Mouse (Mus musculus) liver, embryonic 13.5 days (tissue): Measurements from ENCODE around the gene Adad2. TPM values are rescaled to one million over a fixed set of nuclear protein-coding genes. Genes with fewer than 3 reads are reported as not detected.

Experiments used
- ATAC-seq: fragments of 200-750 bp; cut with Nextera tagmentation; 2 replicates; pipeline ENCODE4 v1.8.0; 2017; ENCODE audit warnings: low read depth, mild to moderate bottlenecking, moderate number of reproducible peaks, moderate library complexity
- DNase-seq: peaks from one replicate; pipeline ENCODE4 v3.0.0; 2022
- H3K27ac ChIP-seq: fragments of 300-500 bp; sonication (generic); 2 replicates; pipeline ENCODE4 v1.5.1; 2015; ENCODE audit warnings: moderate library complexity, mild to moderate bottlenecking, inconsistent platforms
- H3K27me3 ChIP-seq: fragments of 300-500 bp; sonication (generic); 2 replicates; pipeline ENCODE4 v1.6.1; 2015; ENCODE audit warnings: mild to moderate bottlenecking, inconsistent platforms
- H3K36me3 ChIP-seq: fragments of 300-500 bp; sonication (generic); 2 replicates; pipeline ENCODE4 v1.6.1; 2015; ENCODE audit warnings: mild to moderate bottlenecking, inconsistent platforms
- H3K4me1 ChIP-seq: fragments of 300-500 bp; sonication (generic); replicated peaks from 2 replicates; pipeline ENCODE4 v1.6.1; 2015; ENCODE audit warnings: inconsistent platforms
- H3K4me2 ChIP-seq: fragments of 300-500 bp; sonication (generic); 2 replicates; pipeline ENCODE4 v1.6.1; 2015; ENCODE audit warnings: inconsistent platforms, mild to moderate bottlenecking, moderate library complexity
- H3K4me3 ChIP-seq: fragments of 300-500 bp; sonication (generic); replicated peaks from 2 replicates; pipeline ENCODE4 v1.5.1; 2015; ENCODE audit warnings: mild to moderate bottlenecking, inconsistent platforms
- H3K9ac ChIP-seq: fragments of 300-500 bp; sonication (generic); 2 replicates; pipeline ENCODE4 v1.6.1; 2015; ENCODE audit warnings: mild to moderate bottlenecking, inconsistent platforms
- H3K9me3 ChIP-seq: fragments of 300-500 bp; sonication (generic); replicated peaks from 2 replicates; pipeline ENCODE4 v1.6.1; 2016; ENCODE audit warnings: inconsistent platforms
- WGBS: fragments of 180-500 bp; shearing (Covaris S2); methylation state at CpG from one replicate; pipeline ENCODE4 v1.1.7; 2015; ENCODE audit not compliant: insufficient replicate concordance; 5-methylcytosine and 5-hydroxymethylcytosine counted together
- polyA plus RNA-seq: library from polyadenylated mRNA; unstranded; fragments of >200 nt; fragmentation: Nextera tagmentation; extraction: Ambion mirVana; gene quantifications from 2 replicates; pipeline ENCODE4 v1.2.1, GENCODE M21; 2015

Adad2 gene
- polyA plus RNA-seq, 1 experiment from 2014 or later = not detected

- H3K4me2 ChIP-seq = no peak overlapping the region
- no peaks in the 10 kb centered on the region for H3K9me3 ChIP-seq
- ATAC-seq (no peak), DNase-seq (no peak)
- H3K36me3 ChIP-seq = no peaks in the 10 kb centered on the region
- no peak overlapping the region for H3K4me3 ChIP-seq
- 77% methylated on average over 4 of the region's 4 CpGs for WGBS
- H3K27me3 ChIP-seq = peaks cover 3% of the 10 kb centered on the region
- no peaks in the 10 kb centered on the region for H3K4me1 ChIP-seq
- no peak overlapping the region for H3K9ac ChIP-seq
- H3K27ac ChIP-seq = no peak overlapping the region
Observed at GRCm38 (mm10) chr8:119616811-119617210, 4.3 kb downstream of the Adad2 start.

GRCm38 (mm10) chr8:119617586-119617985 lies 5.0 kb downstream of the Adad2 start:
- H3K4me1 ChIP-seq = no peaks in the 10 kb centered on the region
- no peak overlapping the region for H3K9ac ChIP-seq
- ATAC-seq (no peak), DNase-seq (no peak)
- H3K4me2 ChIP-seq = no peak overlapping the region
- H3K27ac ChIP-seq = no peak overlapping the region
- 73% methylated on average over 5 of the region's 5 CpGs for WGBS
- H3K27me3 ChIP-seq = peaks cover 3% of the 10 kb centered on the region
- no peaks in the 10 kb centered on the region for H3K36me3 ChIP-seq
- no peak overlapping the region for H3K4me3 ChIP-seq
- no peaks in the 10 kb centered on the region for H3K9me3 ChIP-seq

- no peak for ATAC-seq
- no peak overlapping the region for H3K4me3 ChIP-seq
- no peak overlapping the region for H3K9ac ChIP-seq
- no peaks in the 10 kb centered on the region for H3K4me1 ChIP-seq
- H3K27ac ChIP-seq = no peak overlapping the region
- DNase-seq = no peak
- 34% methylated on average over 5 of the region's 5 CpGs for WGBS
- H3K36me3 ChIP-seq = no peaks in the 10 kb centered on the region
- H3K27me3 ChIP-seq = peaks cover 3% of the 10 kb centered on the region
- no peak overlapping the region for H3K4me2 ChIP-seq
- H3K9me3 ChIP-seq = no peaks in the 10 kb centered on the region
Observed at GRCm38 (mm10) chr8:119618887-119619286, 6.3 kb downstream of the Adad2 start.

DNA sequence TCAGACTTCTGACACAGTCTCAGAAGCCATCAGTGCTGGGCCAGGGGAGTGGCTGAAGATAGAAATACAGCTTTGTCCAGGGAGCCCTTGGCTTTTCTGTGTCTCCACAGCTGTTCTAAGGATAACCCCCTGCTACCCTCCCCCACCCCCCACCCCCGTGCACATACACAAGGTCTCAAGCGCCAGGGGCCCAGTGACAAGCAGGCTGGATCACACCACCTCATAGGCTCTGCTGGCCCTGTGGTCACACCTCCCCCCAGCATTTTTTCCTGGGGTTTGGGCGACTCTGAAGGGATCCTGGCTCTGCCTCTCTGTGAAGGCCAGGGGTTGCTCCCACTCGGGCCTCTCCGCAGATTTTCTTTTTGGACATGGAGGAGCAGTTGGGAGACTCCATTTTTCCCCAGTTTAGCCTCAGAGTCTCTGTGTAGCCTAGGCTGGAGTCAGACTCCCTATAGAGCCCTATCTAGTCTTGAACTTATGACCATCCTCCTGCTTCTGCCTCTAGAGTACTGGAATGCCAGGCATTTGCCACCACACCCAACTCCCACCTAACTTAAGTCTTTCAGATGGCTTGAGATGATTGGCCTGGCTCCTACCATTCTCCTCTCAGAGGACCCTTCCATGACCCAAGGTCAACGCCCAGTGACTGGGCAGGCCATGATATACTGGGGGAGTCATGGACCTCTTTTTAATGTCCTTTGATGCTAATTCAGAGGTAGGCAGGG lies 7.7 kb downstream of the Adad2 start:
- Histone ChIP-seq H3K9ac (no peak overlapping the region), H3K27ac (no peak overlapping the region), H3K4me3 (no peak overlapping the region), H3K4me2 (no peak overlapping the region), H3K9me3 (no peaks in the 10 kb centered on the region), H3K36me3 (no peaks in the 10 kb centered on the region), H3K27me3 (peaks cover 3% of the 10 kb centered on the region; the same call in 1 of the 2 replicates), H3K4me1 (no peaks in the 10 kb centered on the region)
- DNase-seq (no peak), ATAC-seq (no peak)
- WGBS = 59% methylated on average over 6 of the region's 6 CpGs

DNA sequence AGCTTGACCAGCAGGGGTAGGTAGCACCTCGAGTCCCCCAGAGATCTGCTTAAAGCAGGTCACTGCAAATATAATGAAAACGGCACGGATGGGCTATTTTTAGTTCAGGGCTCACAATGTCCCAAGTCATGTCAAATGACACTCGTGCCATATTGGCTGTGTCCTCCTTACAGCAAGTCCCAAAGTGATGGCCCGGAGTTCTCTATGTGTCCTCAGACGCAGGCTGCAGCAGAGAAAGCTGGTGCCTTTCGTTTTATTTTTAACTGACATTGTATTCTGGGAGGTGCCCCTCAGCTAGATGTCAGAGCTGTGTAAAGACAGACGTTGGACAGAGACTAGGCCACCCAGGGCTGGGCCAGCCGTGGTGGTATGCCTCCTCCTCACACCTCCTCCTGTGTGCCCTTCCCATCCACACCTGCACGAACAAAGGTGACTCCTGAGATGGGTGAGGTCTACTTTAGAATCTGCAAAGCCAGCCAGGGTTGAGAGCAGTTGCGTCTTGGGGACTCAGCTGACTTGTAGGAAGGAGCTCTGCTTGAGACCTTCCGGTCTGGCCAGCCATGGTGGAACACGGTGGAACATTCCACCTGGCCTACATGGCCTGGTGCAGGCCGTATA lies 8.4 kb downstream of the Adad2 start:
- no peaks in the 10 kb centered on the region for H3K9me3 ChIP-seq
- no peak overlapping the region for H3K4me2 ChIP-seq
- H3K27me3 ChIP-seq = peaks cover 3% of the 10 kb centered on the region; the same call in 1 of the 2 replicates
- DNase-seq (no peak), ATAC-seq (no peak)
- no peaks in the 10 kb centered on the region for H3K36me3 ChIP-seq
- no peaks in the 10 kb centered on the region for H3K4me1 ChIP-seq
- no peak overlapping the region for H3K9ac ChIP-seq
- no peak overlapping the region for H3K27ac ChIP-seq
- 65% methylated on average over 14 of the region's 14 CpGs for WGBS
- H3K4me3 ChIP-seq = no peak overlapping the region

DNA sequence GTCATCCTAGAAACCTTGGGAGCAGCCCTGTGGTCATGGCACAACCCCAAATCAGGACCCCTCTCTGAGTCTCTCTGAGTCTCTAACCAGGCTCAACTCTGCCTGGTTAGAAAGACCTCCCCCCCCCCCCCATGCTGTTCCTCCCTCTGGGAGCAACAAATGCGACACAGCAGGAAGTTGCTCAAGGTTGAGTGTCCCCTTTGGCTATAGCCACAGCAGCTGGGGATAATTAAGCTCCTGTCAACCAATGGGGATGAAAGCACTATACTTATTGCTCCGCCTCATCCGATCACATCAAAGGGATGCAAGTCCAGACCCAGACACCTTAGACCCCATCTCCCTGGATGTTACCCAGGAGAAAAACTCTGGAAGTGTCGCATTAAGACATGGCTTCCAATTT lies 10.0 kb downstream of the Adad2 start:
- Histone ChIP-seq H3K4me1 (peaks cover 11% of the 10 kb centered on the region), H3K9ac (no peak overlapping the region), H3K27me3 (peaks cover 3% of the 10 kb centered on the region; the same call in 1 of the 2 replicates), H3K9me3 (no peaks in the 10 kb centered on the region), H3K27ac (no peak overlapping the region), H3K36me3 (no peaks in the 10 kb centered on the region), H3K4me3 (no peak overlapping the region), H3K4me2 (no peak overlapping the region)
- ATAC-seq (no peak), DNase-seq (no peak)
- WGBS = 46% methylated on average over 4 of the region's 4 CpGs

DNA sequence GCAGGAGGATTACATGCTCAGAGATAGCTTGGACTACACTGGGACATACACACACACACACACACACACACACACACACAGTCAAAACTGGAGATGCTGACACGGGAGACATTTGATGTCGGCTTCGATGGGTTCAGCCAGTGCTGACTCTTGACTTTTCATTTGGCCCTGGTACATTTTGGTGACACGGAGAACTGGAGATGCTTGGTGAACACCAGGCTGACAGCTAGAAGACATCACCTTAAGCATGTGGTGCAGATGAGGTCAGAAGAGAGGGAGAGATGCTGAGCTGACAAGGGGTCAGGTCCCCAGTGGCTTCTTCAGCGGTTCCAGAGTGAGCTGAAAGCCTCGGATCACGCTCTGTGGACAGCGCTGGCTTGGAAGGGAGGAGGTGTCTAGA lies 10.5 kb downstream of the Adad2 start:
- Histone ChIP-seq H3K4me3 (no peak overlapping the region), H3K4me1 (peaks cover 16% of the 10 kb centered on the region), H3K27me3 (peaks cover 3% of the 10 kb centered on the region; the same call in 1 of the 2 replicates), H3K9ac (no peak overlapping the region), H3K4me2 (no peak overlapping the region), H3K36me3 (no peaks in the 10 kb centered on the region), H3K9me3 (no peaks in the 10 kb centered on the region), H3K27ac (no peak overlapping the region)
- DNase-seq (no peak), ATAC-seq (no peak)
- WGBS = 68% methylated on average over 8 of the region's 8 CpGs

DNA sequence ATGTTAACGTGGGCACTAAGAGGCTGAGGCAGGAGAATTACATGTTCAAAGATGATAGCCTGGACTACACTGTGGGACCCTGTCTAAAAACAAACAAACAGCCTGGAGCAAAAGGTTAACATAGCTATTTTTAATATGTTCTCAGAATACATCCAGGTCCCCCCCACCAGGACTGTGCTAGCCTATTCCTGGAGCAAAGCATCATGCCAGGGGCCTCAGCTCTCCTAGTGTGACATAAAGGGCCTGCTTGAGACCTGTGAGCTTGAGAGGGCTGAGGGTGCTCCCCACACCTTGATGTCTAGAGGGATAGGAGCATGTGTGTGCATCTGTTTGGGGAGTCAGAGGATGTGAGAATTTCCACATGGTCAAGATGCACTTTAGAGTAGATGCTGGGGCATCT lies 11.2 kb downstream of the Adad2 start:
- H3K36me3 ChIP-seq = no peaks in the 10 kb centered on the region

DNA sequence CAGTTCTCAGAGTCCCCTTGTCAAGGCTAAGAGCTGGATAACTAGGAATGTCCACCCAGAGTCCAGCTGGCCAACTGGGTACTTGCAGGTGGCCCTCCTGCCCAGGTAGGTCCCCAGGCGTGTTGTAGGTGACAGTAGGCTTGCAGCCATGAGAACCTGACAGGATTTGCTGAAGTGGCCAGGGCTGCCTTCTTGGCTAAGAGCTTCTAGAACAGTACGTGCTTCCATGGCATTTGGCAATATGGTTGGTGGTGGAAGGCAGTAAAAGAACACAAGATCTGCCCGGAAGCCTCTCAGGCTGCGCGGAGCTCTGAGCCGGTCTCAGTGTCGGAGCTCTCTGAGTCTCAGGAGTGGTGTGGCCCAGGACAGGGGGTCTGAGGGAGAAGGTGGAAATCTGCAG lies 12.4 kb downstream of the Adad2 start:
- Histone ChIP-seq H3K4me3 (no peak overlapping the region), H3K27me3 (no peaks in the 10 kb centered on the region; the same call in 1 of the 2 replicates), H3K9me3 (no peaks in the 10 kb centered on the region), H3K4me1 (peaks cover 16% of the 10 kb centered on the region), H3K4me2 (no peak overlapping the region), H3K9ac (no peak overlapping the region), H3K36me3 (no peaks in the 10 kb centered on the region), H3K27ac (no peak overlapping the region)
- DNase-seq (no peak), ATAC-seq (no peak)
- 73% methylated on average over 7 of the region's 7 CpGs for WGBS

More for the DNA sequence above, 11.2 kb downstream of the Adad2 start:
- no peaks in the 10 kb centered on the region for H3K9me3 ChIP-seq
- DNase-seq (no peak), ATAC-seq (no peak)
- 54% methylated on average over 1 of the region's 1 CpGs for WGBS
- no peak overlapping the region for H3K27ac ChIP-seq
- no peak overlapping the region for H3K4me3 ChIP-seq
- H3K9ac ChIP-seq = no peak overlapping the region
- no peak overlapping the region for H3K4me2 ChIP-seq
- H3K4me1 ChIP-seq = peaks cover 16% of the 10 kb centered on the region
- H3K27me3 ChIP-seq = peaks cover 2% of the 10 kb centered on the region; the same call in 1 of the 2 replicates

- no peaks in the 10 kb centered on the region for H3K36me3 ChIP-seq
- H3K9me3 ChIP-seq = no peaks in the 10 kb centered on the region
- ATAC-seq = no peak
- DNase-seq = no peak
- no peak overlapping the region for H3K4me2 ChIP-seq
- no peak overlapping the region for H3K27ac ChIP-seq
- H3K4me3 ChIP-seq = no peak overlapping the region
- no peak overlapping the region for H3K9ac ChIP-seq
- H3K4me1 ChIP-seq = peaks cover 16% of the 10 kb centered on the region
- 76% methylated on average over 22 of the region's 22 CpGs for WGBS
- H3K27me3 ChIP-seq = peaks cover 2% of the 10 kb centered on the region; the same call in 1 of the 2 replicates
Observed at GRCm38 (mm10) chr8:119625788-119626187, 13.2 kb downstream of the Adad2 start.

DNA sequence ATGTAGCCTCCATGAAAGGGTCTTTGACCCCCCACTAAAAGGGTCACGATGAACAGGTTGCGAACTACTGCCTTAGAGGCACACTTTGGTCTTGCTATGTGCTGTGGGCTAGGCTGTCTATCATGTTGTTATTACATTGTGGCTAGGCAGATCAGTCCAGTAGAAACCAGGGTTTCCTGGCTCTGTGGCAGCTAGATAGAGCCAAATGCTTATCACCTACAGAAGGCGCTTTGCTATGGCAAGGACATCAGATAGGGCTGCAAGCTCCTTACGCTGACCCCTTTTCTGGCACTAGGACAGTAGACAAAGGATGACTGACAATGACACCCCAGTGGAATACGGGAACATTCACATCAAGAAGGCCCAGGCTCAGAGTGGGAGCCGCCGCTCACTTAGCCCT lies 14.7 kb downstream of the Adad2 start:
- 49% methylated on average over 7 of the region's 7 CpGs for WGBS
- peak; percentile 69 for ATAC-seq

More for the DNA sequence above, 14.7 kb downstream of the Adad2 start:
- Histone ChIP-seq H3K4me2 (no peak overlapping the region), H3K4me1 (peaks cover 16% of the 10 kb centered on the region), H3K9me3 (no peaks in the 10 kb centered on the region), H3K36me3 (no peaks in the 10 kb centered on the region), H3K4me3 (no peak overlapping the region), H3K9ac (no peak overlapping the region), H3K27me3 (peaks cover 13% of the 10 kb centered on the region), H3K27ac (no peak overlapping the region)
- no peak for DNase-seq
